Mouse (Mus musculus): ENCODE measurements around the gene Mfsd2b. TPM values are rescaled to one million over a fixed set of nuclear protein-coding genes. Genes with fewer than 3 reads are reported as not detected.

The Mfsd2b gene
- polyA plus RNA-seq, 1 experiment from 2014 or later: 0.55 TPM

DNA sequence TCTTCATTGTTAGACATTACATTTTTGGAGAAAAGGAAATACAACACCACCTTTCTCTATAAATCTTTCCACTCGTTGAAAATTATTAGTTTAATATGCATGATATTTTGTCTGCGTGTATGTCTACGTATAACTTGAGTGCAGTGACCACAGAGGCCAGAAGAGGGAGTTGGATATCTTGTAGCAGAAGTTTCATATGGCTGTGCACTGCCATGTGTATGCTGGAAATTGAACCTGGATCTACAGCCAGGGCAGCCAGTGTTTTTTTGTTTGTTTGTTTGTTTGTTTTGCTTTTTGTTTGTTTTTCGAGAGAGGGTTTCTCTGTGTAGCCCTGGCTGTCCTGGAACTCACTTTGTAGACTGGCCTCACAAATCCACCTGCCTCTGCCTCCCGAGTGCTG is 4.9 kb upstream of the Mfsd2b start:
- Histone ChIP-seq H3K9ac (ENCODE audit: low read depth, low read length) (no peak overlapping the region), H3K4me3 (ENCODE audit: low read depth, low read length) (no peak overlapping the region), H3K27me3 (replicated peaks; ENCODE audit: control insufficient read depth, insufficient read depth, low read length) (no peaks in the 10 kb centered on the region), H3K4me2 (replicated peaks; ENCODE audit: low read depth) (no peak overlapping the region), H3K4me1 (replicated peaks; ENCODE audit: control insufficient read depth, insufficient read depth, low read length) (0 out of 2 replicates have a peak, but pooled peaks cover under 1% of the 10 kb centered on the region), H3K36me3 (ENCODE audit: control insufficient read depth, insufficient read depth) (peaks cover 16% of the 10 kb centered on the region), H3K9me3 (ENCODE audit: control insufficient read depth) (no peaks in the 10 kb centered on the region), H3K27ac (ENCODE audit: low read depth, low read length) (no peak overlapping the region)
- 95% methylated on average over 5 of the region's 5 CpGs for WGBS
- no peak for ATAC-seq
- peak; percentile 51 for TF ChIP-seq CTCF (IDR thresholded peaks at IDR 0.05; ENCODE audit: low read depth)

DNA sequence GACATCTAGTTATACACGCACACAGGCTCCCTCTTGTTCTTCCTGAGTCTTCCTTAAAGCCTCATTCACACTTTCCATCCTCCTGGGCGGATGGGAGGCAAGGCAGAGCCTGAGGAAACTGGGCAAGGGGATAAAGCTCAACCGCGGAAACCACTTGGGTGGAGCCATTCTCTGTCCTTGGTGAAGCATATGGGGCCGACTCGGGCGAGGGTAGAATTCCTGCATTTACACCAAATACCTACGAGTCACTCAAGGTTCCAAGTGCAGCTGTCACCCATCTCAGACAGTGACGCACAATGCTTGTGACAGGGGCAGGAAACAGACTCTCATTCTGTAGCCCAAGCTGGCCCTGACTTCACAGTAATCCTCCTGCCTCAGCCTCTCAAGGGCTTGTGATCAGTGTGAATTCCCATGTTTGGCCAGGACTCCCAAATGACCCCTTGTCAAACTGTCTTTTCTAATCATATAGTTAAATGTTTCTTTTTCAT is 4.2 kb upstream of the Mfsd2b start:
- Histone ChIP-seq H3K4me1 (replicated peaks; ENCODE audit: control insufficient read depth, insufficient read depth, low read length) (0 out of 2 replicates have a peak, but pooled peaks cover 3% of the 10 kb centered on the region), H3K27me3 (replicated peaks; ENCODE audit: control insufficient read depth, insufficient read depth, low read length) (no peaks in the 10 kb centered on the region), H3K27ac (ENCODE audit: low read depth, low read length) (no peak overlapping the region), H3K9ac (ENCODE audit: low read depth, low read length) (no peak overlapping the region), H3K4me3 (ENCODE audit: low read depth, low read length) (no peak overlapping the region), H3K36me3 (ENCODE audit: control insufficient read depth, insufficient read depth) (peaks cover 16% of the 10 kb centered on the region), H3K9me3 (ENCODE audit: control insufficient read depth) (no peaks in the 10 kb centered on the region), H3K4me2 (replicated peaks; ENCODE audit: low read depth) (no peak overlapping the region)
- TF ChIP-seq CTCF (IDR thresholded peaks at IDR 0.05; ENCODE audit: low read depth): no peak
- WGBS: 83% methylated on average over 9 of the region's 9 CpGs
- no peak for ATAC-seq

- H3K27me3 ChIP-seq (replicated peaks; ENCODE audit: control insufficient read depth, insufficient read depth, low read length): no peaks in the 10 kb centered on the region
- peak overlapping the region; percentile 11; the same call in 1 of the 2 replicates for H3K27ac ChIP-seq (ENCODE audit: low read depth, low read length)
- TF ChIP-seq CTCF (IDR thresholded peaks at IDR 0.05; ENCODE audit: low read depth): no peak
- peak; percentile 43; the same call in 1 of the 2 replicates for ATAC-seq
- no peaks in the 10 kb centered on the region for H3K9me3 ChIP-seq (ENCODE audit: control insufficient read depth)
- 0 out of 2 replicates have a peak, but pooled peaks cover 3% of the 10 kb centered on the region for H3K4me1 ChIP-seq (replicated peaks; ENCODE audit: control insufficient read depth, insufficient read depth, low read length)
- no peak overlapping the region for H3K9ac ChIP-seq (ENCODE audit: low read depth, low read length)
- H3K4me3 ChIP-seq (ENCODE audit: low read depth, low read length): no peak overlapping the region
- peak overlapping the region; percentile 40 for H3K4me2 ChIP-seq (replicated peaks; ENCODE audit: low read depth)
- 48% methylated on average over 8 of the region's 8 CpGs for WGBS
- peaks cover 5% of the 10 kb centered on the region for H3K36me3 ChIP-seq (ENCODE audit: control insufficient read depth, insufficient read depth)
These were observed 1.5 kb upstream of the Mfsd2b start for GRCm38 (mm10) chr12:4875623-4876022.

- Histone ChIP-seq H3K4me1 (replicated peaks; ENCODE audit: control insufficient read depth, insufficient read depth, low read length) (0 out of 2 replicates have a peak, but pooled peaks cover 3% of the 10 kb centered on the region), H3K27ac (ENCODE audit: low read depth, low read length) (no peak overlapping the region), H3K36me3 (ENCODE audit: control insufficient read depth, insufficient read depth) (no peaks in the 10 kb centered on the region), H3K9me3 (ENCODE audit: control insufficient read depth) (no peaks in the 10 kb centered on the region), H3K4me2 (replicated peaks; ENCODE audit: low read depth) (peak overlapping the region; percentile 63), H3K27me3 (replicated peaks; ENCODE audit: control insufficient read depth, insufficient read depth, low read length) (no peaks in the 10 kb centered on the region), H3K9ac (ENCODE audit: low read depth, low read length) (no peak overlapping the region), H3K4me3 (ENCODE audit: low read depth, low read length) (no peak overlapping the region)
- no peak for ATAC-seq
- TF ChIP-seq CTCF (IDR thresholded peaks at IDR 0.05; ENCODE audit: low read depth): no peak
- WGBS: 78% methylated on average over 6 of the region's 6 CpGs
These were observed 628 bp downstream of the Mfsd2b start for GRCm38 (mm10) chr12:4873531-4873930.

DNA sequence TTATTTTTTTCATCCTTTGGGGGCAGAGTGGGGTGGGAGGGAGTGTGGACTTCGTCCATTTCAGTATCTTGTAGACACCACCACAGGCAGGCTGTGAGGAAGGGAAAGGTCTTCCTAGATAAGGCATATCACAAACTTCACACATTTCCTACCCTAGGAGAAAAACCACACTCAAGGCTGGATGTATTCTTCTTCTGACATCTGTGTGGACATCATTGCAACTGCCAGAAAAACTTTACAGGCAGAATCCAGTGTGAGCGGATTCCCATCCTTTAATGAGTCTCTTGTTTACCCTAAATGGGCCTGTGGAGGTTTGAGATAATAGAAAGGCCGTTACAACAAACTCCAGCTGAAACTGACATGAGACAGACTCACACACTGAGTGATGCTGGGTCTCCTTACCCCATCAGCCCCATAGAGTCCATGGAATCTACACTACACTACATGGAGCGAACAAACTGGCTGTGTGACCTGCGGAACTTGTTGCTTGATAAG is 1.1 kb downstream of the Mfsd2b start:
- Histone ChIP-seq H3K4me3 (ENCODE audit: low read depth, low read length) (no peak overlapping the region), H3K4me2 (replicated peaks; ENCODE audit: low read depth) (no peak overlapping the region), H3K4me1 (replicated peaks; ENCODE audit: control insufficient read depth, insufficient read depth, low read length) (0 out of 2 replicates have a peak, but pooled peaks cover 3% of the 10 kb centered on the region), H3K9me3 (ENCODE audit: control insufficient read depth) (no peaks in the 10 kb centered on the region), H3K9ac (ENCODE audit: low read depth, low read length) (no peak overlapping the region), H3K27me3 (replicated peaks; ENCODE audit: control insufficient read depth, insufficient read depth, low read length) (no peaks in the 10 kb centered on the region), H3K27ac (ENCODE audit: low read depth, low read length) (no peak overlapping the region), H3K36me3 (ENCODE audit: control insufficient read depth, insufficient read depth) (no peaks in the 10 kb centered on the region)
- ATAC-seq: no peak
- no peak for TF ChIP-seq CTCF (IDR thresholded peaks at IDR 0.05; ENCODE audit: low read depth)
- WGBS: 68% methylated on average over 5 of the region's 5 CpGs

DNA sequence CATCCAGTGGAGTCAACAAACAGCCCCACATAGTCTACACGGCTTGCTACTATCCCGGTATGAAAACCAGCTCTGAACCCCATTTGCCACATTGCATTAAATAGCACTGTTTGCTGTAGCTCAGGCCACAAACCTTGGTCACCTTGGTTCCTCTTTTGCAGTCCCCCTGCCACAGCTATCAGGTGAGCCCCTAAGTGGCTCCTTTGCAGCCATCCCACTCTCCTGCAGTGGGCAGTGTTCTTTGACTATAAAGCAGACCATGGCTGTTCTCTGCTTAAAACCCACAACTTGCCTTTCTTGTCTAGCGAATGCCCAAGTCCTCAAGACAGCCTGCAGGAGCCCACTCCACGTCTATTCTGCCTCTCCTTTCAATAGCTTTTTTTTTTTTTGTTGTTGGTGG is 1.9 kb downstream of the Mfsd2b start:
- no peak overlapping the region for H3K4me3 ChIP-seq (ENCODE audit: low read depth, low read length)
- H3K27ac ChIP-seq (ENCODE audit: low read depth, low read length): no peak overlapping the region
- no peak overlapping the region for H3K9ac ChIP-seq (ENCODE audit: low read depth, low read length)
- no peaks in the 10 kb centered on the region for H3K36me3 ChIP-seq (ENCODE audit: control insufficient read depth, insufficient read depth)
- WGBS: 61% methylated on average over 4 of the region's 4 CpGs
- ATAC-seq: no peak
- no peaks in the 10 kb centered on the region for H3K27me3 ChIP-seq (replicated peaks; ENCODE audit: control insufficient read depth, insufficient read depth, low read length)
- 0 out of 2 replicates have a peak, but pooled peaks cover 3% of the 10 kb centered on the region for H3K4me1 ChIP-seq (replicated peaks; ENCODE audit: control insufficient read depth, insufficient read depth, low read length)
- H3K4me2 ChIP-seq (replicated peaks; ENCODE audit: low read depth): no peak overlapping the region
- peak; percentile 16; the same call in 1 of the 2 replicates for TF ChIP-seq CTCF (IDR thresholded peaks at IDR 0.05; ENCODE audit: low read depth)
- H3K9me3 ChIP-seq (ENCODE audit: control insufficient read depth): no peaks in the 10 kb centered on the region

Measured in intestine, postnatal 0 days (tissue).